Mouse (Mus musculus): ENCODE measurements around the gene Impdh1.

GRCm38 (mm10) chr6:29245272-29246120 is 29.3 kb upstream of the Impdh1 start:
- TF ChIP-seq CTCF (IDR thresholded peaks at IDR 0.05; ENCODE audit: low read depth) (no peak), EP300 (optimal IDR thresholded peaks at IDR 0.05) (no peak)

All from stomach, postnatal 0 days (tissue).